Mouse (Mus musculus) embryonic facial prominence, embryonic 14.5 days (tissue): ENCODE measurements around the gene Atp8a2. TPM values are rescaled to one million over a fixed set of nuclear protein-coding genes. Genes with fewer than 3 reads are reported as not detected.

Experiments used
- ATAC-seq: fragments of 200-750 bp; cut with Nextera tagmentation; 2 replicates; pipeline ENCODE4 v1.8.0; 2017; ENCODE audit warnings: low read depth, moderate number of reproducible peaks, moderate TSS enrichment
- DNase-seq: peaks from one replicate; pipeline ENCODE4 v3.0.0-alpha.2; 2015; ENCODE audit warnings: low spot score
- H3K27ac ChIP-seq: fragments of 300-500 bp; sonication (generic); replicated peaks from 2 replicates; pipeline ENCODE4 v1.5.1; 2014; ENCODE audit warnings: low read depth, mild to moderate bottlenecking, low read length, moderate library complexity
- H3K27me3 ChIP-seq: fragments of 300-500 bp; sonication (generic); replicated peaks from 2 replicates; pipeline ENCODE4 v1.6.1; 2014; ENCODE audit warnings: low read length; ENCODE audit not compliant: control insufficient read depth, insufficient read depth
- H3K36me3 ChIP-seq: fragments of 300-500 bp; sonication (generic); 2 replicates; pipeline ENCODE4 v1.6.1; 2014; ENCODE audit warnings: low read length, mixed read lengths; ENCODE audit not compliant: control insufficient read depth, insufficient read depth
- H3K4me1 ChIP-seq: fragments of 300-500 bp; sonication (generic); 2 replicates; pipeline ENCODE4 v1.6.1; 2014; ENCODE audit warnings: antibody characterized with exemption, low read length; ENCODE audit not compliant: control insufficient read depth, insufficient read depth
- H3K4me2 ChIP-seq: fragments of 300-500 bp; sonication (generic); 2 replicates; pipeline ENCODE4 v1.6.1; 2014; ENCODE audit warnings: low read depth, mild to moderate bottlenecking, low read length, moderate library complexity, mixed read lengths
- H3K4me3 ChIP-seq: fragments of 300-500 bp; sonication (generic); 2 replicates; pipeline ENCODE4 v1.5.1; 2014; ENCODE audit warnings: low read depth, mild to moderate bottlenecking, low read length
- H3K9ac ChIP-seq: fragments of 300-500 bp; sonication (generic); 2 replicates; pipeline ENCODE4 v1.6.1; 2014; ENCODE audit warnings: low read depth, mild to moderate bottlenecking, low read length, moderate library complexity, mixed read lengths
- H3K9me3 ChIP-seq: fragments of 300-500 bp; sonication (generic); 2 replicates; pipeline ENCODE4 v1.6.1; 2016; ENCODE audit warnings: low read length; ENCODE audit not compliant: control insufficient read depth
- WGBS: fragments of 180-500 bp; shearing (Covaris S2); extraction: QIAGEN DNeasy Blood & Tissue Kit; methylation state at CpG from one replicate; pipeline ENCODE4 v1.1.7; 2014; 5-methylcytosine and 5-hydroxymethylcytosine counted together
- polyA plus RNA-seq: library from polyadenylated mRNA; unstranded; fragments of >200 nt; fragmentation: Nextera tagmentation; extraction: Ambion mirVana; gene quantifications from 2 replicates; pipeline ENCODE4 v1.2.1, GENCODE M21; 2014

Atp8a2 gene
- polyA plus RNA-seq, 1 experiment from 2014 or later, result 3.6 TPM

DNA sequence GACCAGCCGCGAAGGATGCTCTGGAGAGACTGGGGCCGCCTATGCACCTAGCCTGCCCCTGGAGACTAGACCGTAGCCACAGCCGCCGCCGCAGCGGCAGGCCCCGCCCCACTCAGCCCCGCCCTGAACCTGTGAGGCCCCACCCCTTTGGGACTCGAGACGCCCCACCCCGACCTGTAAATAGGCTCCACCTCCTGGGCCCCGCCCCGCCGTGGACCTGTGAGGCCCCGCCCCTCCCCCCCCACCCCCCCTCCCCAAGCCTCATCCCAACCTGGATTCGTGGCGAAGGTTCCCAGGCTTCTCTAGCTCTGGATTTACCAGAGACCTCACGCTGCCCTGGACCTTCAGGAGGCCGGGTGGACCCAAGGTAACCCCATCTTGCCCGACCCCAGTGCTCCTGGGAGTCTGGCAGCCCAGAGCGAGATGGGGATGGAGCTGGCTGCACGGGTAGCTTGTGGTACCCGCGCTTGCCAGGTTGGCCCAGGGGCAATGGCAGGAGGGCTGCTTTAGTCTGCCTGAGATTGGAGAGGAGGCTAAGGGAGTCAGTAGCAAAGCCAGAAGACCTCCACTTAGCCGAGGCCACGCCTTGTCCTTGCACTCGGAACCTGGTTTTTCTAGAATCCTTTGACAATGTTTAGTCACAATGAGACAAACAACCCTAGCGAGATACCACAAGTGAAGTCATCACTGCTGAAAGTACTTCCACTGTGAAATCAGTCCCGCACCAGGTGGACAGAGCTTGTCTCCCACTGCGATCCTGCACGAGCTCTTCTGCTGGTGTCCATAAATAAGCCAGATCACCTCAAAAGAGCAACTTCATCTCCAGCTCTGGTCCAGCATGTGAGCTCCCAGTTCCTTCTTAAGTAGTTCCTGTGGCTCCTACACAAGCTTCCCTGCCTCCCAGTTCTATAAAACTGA lies 109.9 kb downstream of the Atp8a2 start:
- WGBS, result 18% methylated on average over 22 of the region's 33 CpGs
- ATAC-seq, result peak; percentile 92

DNA sequence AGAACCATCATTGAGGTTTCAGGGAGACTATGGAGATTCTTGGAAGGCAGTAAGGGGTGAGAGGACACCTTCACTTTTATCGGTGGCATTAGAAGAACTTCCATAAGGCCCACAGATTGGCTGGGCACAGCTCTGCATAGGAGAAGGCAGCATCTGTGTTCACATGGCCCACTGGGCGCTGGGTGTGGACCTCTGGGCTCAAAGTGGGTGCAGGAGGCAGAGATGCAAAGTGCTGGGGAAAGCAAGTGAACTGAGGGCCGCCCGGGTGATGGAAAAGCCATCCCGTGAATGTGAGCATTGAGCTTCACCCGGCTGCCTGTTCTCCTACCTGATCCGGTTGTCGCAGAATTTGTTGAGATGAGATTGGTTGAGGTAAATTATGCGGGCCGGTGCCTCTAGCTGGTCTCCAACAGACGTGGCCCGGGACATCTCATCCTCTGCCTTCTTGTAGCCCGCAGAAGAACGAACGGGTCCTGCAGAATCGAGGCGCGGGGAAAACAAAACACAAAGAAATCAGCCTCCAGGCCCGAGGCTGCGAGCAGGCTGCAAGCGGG lies 110.6 kb downstream of the Atp8a2 start:
- ATAC-seq, result peak; percentile 26; the same call in 1 of the 2 replicates
- H3K9ac ChIP-seq, result peak overlapping the region; percentile 66
- WGBS, result 5% methylated on average over 21 of the region's 21 CpGs

More for the DNA sequence above, 109.9 kb downstream of the Atp8a2 start:
- H3K4me3 ChIP-seq, result peak overlapping the region; percentile 45
- H3K9me3 ChIP-seq, result no peaks in the 10 kb centered on the region
- H3K27me3 ChIP-seq, result no peaks in the 10 kb centered on the region; the same call in 1 of the 2 replicates
- peak; percentile 74 for DNase-seq
- no peaks in the 10 kb centered on the region for H3K36me3 ChIP-seq
- peak overlapping the region; percentile 83 for H3K4me2 ChIP-seq
- peaks cover 3% of the 10 kb centered on the region; the same call in 1 of the 2 replicates for H3K4me1 ChIP-seq
- H3K27ac ChIP-seq, result no peak overlapping the region
- peak overlapping the region; percentile 66 for H3K9ac ChIP-seq

DNA sequence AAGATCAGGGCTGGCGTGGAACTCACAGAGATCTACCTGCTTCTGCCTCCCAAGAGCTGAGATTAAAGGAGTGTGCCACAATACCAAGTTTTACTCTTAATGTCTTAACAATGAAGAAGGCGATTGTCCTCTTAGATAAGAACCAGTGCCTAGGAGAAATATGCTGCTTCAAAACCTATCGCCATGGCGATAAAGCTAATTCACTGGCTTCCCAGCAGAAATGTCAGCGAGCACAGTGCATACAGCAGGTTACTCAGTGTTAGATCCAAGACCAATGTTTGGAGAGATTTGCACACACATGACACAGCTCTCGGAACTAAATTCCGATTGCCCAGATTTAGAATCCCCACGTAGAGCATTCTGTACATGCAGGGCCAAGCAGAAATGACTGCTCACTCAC lies 114.2 kb downstream of the Atp8a2 start:
- 87% methylated on average over 8 of the region's 8 CpGs for WGBS
- Histone ChIP-seq H3K27me3 (no peaks in the 10 kb centered on the region; the same call in 1 of the 2 replicates), H3K9ac (no peak overlapping the region), H3K9me3 (no peaks in the 10 kb centered on the region), H3K4me3 (no peak overlapping the region), H3K4me1 (peaks cover 3% of the 10 kb centered on the region; the same call in 1 of the 2 replicates), H3K4me2 (no peak overlapping the region), H3K27ac (no peak overlapping the region), H3K36me3 (no peaks in the 10 kb centered on the region)
- no peak for ATAC-seq
- DNase-seq, result no peak

More for the DNA sequence above, 110.6 kb downstream of the Atp8a2 start:
- Histone ChIP-seq H3K4me3 (peak overlapping the region; percentile 45), H3K4me1 (peaks cover 3% of the 10 kb centered on the region; the same call in 1 of the 2 replicates), H3K4me2 (peak overlapping the region; percentile 83), H3K27ac (no peak overlapping the region), H3K9me3 (no peaks in the 10 kb centered on the region), H3K27me3 (no peaks in the 10 kb centered on the region; the same call in 1 of the 2 replicates), H3K36me3 (no peaks in the 10 kb centered on the region)
- DNase-seq, result no peak

DNA sequence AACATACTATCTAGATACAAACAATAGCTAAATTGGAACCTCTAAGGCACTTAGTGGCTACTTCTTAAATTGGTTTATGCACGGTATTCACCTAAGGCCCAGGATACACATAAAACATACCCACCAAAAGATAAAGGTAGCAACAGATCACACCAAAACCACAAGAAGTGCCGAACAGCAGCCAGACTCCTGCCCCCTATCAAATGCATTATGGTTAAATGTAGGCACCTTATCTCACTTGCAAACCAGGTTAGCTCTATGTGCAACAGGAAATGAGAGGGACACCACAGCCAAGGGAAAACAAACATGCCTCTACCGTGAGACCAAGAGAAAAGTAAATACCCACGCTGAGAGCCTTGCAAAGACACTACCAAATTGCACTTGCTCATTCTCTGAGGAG lies 124.5 kb downstream of the Atp8a2 start:
- WGBS, result 72% methylated on average over 4 of the region's 4 CpGs

GRCm38 (mm10) chr14:60065186-60065585 lies 131.8 kb downstream of the Atp8a2 start:
- Histone ChIP-seq H3K4me2 (no peak overlapping the region), H3K36me3 (no peaks in the 10 kb centered on the region), H3K4me1 (no peaks in the 10 kb centered on the region), H3K9ac (no peak overlapping the region), H3K27me3 (no peaks in the 10 kb centered on the region), H3K4me3 (no peak overlapping the region), H3K9me3 (no peaks in the 10 kb centered on the region), H3K27ac (no peak overlapping the region)
- ATAC-seq (no peak), DNase-seq (no peak)
- WGBS, result 64% methylated on average over 3 of the region's 3 CpGs

More for the DNA sequence above, 124.5 kb downstream of the Atp8a2 start:
- DNase-seq, result no peak
- ATAC-seq, result no peak
- H3K4me2 ChIP-seq, result no peak overlapping the region
- H3K4me3 ChIP-seq, result no peak overlapping the region
- H3K9me3 ChIP-seq, result no peaks in the 10 kb centered on the region
- no peaks in the 10 kb centered on the region for H3K27me3 ChIP-seq
- no peak overlapping the region for H3K27ac ChIP-seq
- no peaks in the 10 kb centered on the region for H3K4me1 ChIP-seq
- H3K36me3 ChIP-seq, result no peaks in the 10 kb centered on the region
- H3K9ac ChIP-seq, result no peak overlapping the region

DNA sequence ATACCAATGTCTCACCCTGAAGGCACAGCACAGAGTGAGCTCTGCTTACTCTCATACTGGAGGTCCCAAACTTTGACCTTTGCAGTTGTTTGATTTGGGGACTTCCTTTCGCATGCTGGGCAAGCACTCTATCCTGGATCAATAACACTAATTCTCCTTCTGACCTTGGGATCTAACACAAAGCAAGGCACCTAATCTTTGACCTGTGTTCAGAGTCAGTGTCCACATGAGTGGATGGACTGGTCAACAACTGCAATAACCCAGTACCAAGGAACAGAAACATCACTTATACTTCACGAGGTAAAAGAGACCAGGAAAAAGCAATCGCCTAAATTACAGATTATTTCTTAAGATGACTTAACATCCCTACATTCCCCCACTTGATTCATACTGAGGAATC lies 136.0 kb downstream of the Atp8a2 start:
- Histone ChIP-seq H3K27ac (no peak overlapping the region), H3K4me2 (no peak overlapping the region), H3K9ac (no peak overlapping the region), H3K9me3 (no peaks in the 10 kb centered on the region), H3K4me1 (no peaks in the 10 kb centered on the region), H3K4me3 (no peak overlapping the region), H3K36me3 (no peaks in the 10 kb centered on the region), H3K27me3 (no peaks in the 10 kb centered on the region)
- ATAC-seq (no peak), DNase-seq (no peak)
- 68% methylated on average over 3 of the region's 3 CpGs for WGBS

- Histone ChIP-seq H3K9me3 (no peaks in the 10 kb centered on the region), H3K4me3 (no peak overlapping the region), H3K9ac (no peak overlapping the region), H3K4me1 (no peaks in the 10 kb centered on the region), H3K27ac (no peak overlapping the region), H3K36me3 (no peaks in the 10 kb centered on the region), H3K4me2 (no peak overlapping the region), H3K27me3 (no peaks in the 10 kb centered on the region)
- ATAC-seq (no peak), DNase-seq (no peak)
- 33% methylated on average over 3 of the region's 3 CpGs for WGBS
Observed at GRCm38 (mm10) chr14:60058867-60059266, 138.1 kb downstream of the Atp8a2 start.

DNA sequence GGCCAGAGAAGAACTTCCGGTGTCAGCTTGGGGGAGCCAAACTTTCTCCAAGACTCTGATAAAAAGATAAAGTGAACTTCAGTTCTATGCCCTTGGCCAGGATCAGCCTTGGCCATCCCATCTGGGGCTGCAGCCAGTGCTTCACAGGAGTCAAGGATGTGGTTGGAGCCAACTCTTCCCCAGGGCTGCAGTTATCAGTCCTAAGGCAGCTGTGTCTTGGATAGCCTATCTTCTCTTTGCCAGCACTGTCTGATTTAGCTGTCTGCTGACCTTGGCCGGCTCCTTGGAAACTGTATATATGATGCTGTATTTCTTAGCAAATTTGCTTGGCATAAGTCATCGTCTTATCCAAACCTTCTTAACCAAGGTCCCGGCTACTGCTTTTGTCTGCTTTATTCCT lies 141.7 kb downstream of the Atp8a2 start:
- WGBS, result 95% methylated on average over 4 of the region's 4 CpGs

More for the DNA sequence above, 141.7 kb downstream of the Atp8a2 start:
- H3K36me3 ChIP-seq, result no peaks in the 10 kb centered on the region
- DNase-seq (no peak), ATAC-seq (no peak)
- H3K4me3 ChIP-seq, result no peak overlapping the region
- H3K4me1 ChIP-seq, result no peaks in the 10 kb centered on the region; the same call in 1 of the 2 replicates
- 0 out of 2 replicates have a peak, but pooled peaks cover 5% of the 10 kb centered on the region for H3K9me3 ChIP-seq
- no peak overlapping the region for H3K9ac ChIP-seq
- no peak overlapping the region for H3K4me2 ChIP-seq
- H3K27me3 ChIP-seq, result no peaks in the 10 kb centered on the region
- no peak overlapping the region for H3K27ac ChIP-seq
